Mouse (Mus musculus): Measurements from ENCODE around the gene Lrrn3.
A peak's percentile ranks its signal among the peaks of the same experiment; 100 is the strongest.

The Lrrn3 gene

DNA sequence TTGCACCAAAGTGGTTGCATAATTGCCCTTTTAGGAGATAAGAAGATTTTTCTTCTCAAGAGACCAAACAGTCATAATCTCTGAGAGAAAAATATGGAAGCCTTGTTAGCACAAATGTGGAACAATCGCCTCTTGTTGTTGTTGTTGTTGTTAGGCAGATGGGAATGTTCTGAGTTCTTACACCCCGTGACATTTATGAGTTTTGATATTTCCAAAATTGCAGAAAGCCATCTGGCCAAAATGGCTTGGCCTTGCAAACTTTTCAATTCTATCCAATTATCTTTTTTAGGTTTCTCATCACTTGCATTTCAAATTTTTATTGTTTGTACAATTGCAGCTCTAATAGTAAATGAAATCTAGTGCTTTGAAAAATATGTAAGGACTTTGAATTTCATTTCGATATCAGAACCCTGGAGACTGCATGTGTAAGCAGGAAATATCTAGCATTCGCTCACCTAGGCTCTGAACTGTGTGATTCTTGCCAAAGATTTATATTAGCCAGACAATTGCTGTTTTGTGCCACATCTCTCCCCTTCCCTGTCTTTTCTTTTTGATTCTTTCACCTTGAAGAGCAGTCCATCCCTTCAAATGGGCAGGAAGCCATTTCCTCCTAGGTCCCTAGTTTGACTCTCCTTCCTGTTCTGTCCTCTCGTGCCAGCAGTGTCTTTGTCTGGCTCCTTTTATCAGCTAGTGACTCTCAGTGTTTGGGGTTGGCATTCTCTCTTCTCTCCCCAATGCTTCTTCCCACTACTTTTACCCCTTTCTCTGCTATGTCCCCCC, 49.8 kb downstream of the Lrrn3 start:
- no peak for DNase-seq (ENCODE audit: low spot score in 2 of 2)

DNA sequence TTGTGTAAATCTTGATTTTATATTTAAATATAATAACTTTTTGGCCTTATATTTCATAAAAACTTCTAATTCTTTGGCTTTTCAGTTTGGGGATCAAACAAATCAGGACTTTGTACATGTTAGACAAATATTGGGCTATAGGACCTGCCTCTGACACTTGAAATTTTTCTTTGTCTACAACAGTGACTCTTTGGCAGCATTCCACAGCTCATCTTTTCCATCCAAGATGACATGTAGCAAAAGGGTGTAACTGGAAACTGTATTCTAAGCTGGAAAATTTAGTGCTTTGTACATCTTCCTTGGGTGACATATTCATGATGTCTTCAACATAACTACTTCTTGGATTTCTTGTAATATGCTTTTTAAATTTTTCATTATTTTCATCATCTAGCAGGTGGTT, 57.4 kb downstream of the Lrrn3 start:
- no peak for DNase-seq (ENCODE audit: low spot score in 2 of 2)

DNA sequence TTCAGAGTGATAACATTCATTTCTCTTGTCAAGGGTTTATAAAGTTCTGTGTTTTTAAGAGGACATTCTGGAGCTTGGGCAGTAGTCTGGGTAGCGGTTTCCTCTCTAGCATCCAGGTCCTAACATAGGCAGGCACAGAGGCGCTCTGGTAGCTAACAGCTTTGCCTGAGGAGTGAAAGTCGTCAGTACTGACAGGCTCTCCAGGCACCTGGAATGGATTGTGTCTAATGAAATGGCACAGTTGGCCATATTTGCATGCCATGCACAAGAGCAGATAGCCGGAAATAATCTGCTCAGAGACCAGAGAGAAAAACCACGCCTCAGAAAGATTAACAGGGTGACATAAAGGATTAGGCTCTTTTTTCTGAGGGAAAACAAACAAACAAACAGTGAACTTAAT, 58.8 kb downstream of the Lrrn3 start:
- DNase-seq (ENCODE audit: low spot score in 2 of 2) = peak; percentile 1 to 2

DNA sequence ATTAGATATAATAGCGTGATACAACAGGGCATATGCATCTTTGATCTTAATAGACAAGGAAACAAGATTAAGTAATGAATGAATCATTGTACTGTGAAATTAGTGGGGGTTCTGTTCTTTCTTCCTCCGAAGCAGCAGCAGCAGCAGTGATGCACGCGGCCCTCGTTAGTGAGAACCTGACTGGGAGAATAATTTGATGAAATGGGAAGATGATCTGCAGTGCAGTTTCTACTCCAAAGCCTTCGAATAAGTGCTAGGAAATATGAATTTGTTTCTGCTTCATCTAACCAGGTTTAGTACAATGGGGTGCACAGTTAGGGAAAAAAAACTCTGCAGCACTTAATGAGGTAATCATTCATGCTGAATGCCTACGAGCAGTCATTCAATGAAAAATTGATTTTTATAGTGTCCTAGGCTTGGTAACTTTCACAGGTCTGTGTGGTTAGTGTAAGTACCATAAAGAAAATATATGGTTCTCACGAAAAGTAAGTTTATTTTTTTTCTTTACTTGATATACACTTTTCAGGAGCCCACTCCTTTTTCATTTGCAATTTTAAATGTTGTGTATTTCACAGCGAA, 61.0 kb downstream of the Lrrn3 start:
- no peak for DNase-seq (ENCODE audit: low spot score in 2 of 2)

DNA sequence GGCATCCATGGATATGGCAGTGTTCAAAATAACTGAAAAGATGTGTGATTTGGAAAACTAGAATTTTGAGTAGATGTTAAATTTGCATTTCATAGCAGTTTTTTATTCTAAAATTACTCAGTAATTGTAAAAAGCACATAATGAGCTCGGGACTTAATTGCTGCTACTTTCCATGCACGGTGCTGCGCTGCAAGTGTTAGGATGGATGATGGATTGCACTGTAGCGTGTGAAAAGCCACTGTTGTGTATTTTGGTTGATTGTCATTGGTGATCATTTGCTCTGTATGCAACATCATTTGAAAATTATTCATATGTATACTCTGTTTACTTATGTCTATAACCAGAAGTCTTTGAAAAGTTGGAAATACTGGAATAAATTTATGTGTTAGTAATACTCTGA, 68.3 kb downstream of the Lrrn3 start:
- no peak for DNase-seq (ENCODE audit: low spot score in 2 of 2)

DNA sequence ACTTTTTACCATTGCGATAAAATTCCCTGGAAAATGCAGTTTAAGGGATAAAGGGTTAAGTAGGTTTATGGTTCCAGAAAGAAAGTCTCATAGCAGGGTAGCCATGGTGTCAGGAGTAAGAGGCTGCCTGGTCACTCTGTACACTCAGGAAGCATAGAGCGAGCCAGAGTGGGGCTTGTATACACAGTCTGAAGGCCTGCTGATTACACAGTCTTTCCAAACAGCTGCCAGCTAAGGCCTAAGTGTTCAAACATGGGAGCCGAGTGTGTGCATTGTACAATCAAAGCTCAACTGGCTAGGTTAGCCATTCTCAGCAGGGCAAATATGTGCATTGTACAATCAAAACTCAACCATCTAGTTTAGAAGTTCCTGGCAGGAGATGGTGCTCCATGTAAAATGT, 69.1 kb downstream of the Lrrn3 start:
- no peak for DNase-seq (ENCODE audit: low spot score in 2 of 2)

DNA sequence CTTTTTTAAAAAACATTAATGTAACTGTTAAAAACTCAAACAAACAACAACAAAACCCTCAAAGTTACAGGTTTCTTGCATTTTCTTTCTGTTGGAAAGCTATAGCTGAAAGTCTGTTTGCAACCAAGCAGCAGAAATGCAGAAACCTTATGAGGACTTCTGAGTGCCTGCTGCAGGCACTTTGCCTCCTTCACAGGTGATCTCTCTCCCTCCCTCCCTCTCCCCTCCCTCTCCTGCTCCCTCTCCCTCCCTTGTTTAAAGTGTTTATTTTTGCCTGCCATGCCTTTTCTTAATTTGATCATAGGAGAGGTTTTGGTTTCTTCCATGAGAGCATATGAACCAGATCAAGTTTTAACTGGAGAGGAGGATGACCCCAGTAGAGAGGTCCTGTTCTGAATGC, 69.6 kb downstream of the Lrrn3 start:
- DNase-seq (ENCODE audit: low spot score in 2 of 2) = no peak

DNA sequence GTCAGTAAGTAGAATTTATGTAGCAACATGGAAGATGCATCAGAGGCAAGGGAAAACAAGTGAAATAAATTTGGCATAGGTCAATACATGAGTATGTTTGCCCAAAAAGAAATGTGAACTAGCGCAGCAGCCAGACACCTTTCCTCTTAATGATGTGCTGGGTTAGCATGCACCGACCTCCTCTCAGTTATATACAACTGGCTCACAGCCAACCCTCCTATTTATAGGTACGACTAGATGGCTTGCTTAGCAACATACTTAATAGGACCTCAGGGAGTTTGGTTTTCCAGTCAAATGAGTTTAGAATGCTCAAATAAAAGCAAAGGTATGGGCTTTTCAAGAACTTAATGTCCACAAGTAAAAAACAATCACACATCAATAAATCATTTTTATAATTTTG, 76.8 kb downstream of the Lrrn3 start:
- no peak for DNase-seq (ENCODE audit: low spot score in 2 of 2)

DNA sequence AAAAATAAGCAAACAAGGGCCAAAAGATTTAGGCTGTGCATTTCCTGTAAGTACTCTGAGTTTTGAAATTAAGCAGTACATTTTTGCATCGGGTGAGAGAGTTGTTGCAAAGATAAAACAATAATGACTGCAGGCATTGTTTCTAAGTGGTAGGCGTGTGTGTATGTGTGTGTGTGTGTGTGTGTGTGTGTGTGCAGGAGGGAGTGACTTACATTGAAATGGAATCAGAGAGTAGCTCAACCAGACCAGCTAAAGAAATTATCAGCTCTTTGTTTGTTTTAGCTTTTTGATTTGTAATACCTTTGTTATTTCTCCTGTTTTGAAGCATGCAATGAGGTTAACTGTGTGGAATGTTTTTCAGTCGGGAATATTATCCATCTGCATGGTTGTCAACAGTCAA, 84.3 kb downstream of the Lrrn3 start:
- no peak for DNase-seq (ENCODE audit: low spot score in 2 of 2)

All from heart, adult 9 months (tissue).